Mouse (Mus musculus) megakaryocyte, embryonic 14.5 days (primary cell): ENCODE results near the gene Bcas3.

Source experiments
- FLI1 ChIP-seq: IDR thresholded peaks from 2 replicates; pipeline ENCODE4 v1.6.1; 2012; ENCODE audit warnings: low read length, inconsistent platforms, mixed read lengths
- GATA1 ChIP-seq: IDR thresholded peaks from 3 replicates; pipeline ENCODE4 v1.6.1; 2012; ENCODE audit warnings: mixed read lengths, low read length, inconsistent platforms, borderline replicate concordance

DNA sequence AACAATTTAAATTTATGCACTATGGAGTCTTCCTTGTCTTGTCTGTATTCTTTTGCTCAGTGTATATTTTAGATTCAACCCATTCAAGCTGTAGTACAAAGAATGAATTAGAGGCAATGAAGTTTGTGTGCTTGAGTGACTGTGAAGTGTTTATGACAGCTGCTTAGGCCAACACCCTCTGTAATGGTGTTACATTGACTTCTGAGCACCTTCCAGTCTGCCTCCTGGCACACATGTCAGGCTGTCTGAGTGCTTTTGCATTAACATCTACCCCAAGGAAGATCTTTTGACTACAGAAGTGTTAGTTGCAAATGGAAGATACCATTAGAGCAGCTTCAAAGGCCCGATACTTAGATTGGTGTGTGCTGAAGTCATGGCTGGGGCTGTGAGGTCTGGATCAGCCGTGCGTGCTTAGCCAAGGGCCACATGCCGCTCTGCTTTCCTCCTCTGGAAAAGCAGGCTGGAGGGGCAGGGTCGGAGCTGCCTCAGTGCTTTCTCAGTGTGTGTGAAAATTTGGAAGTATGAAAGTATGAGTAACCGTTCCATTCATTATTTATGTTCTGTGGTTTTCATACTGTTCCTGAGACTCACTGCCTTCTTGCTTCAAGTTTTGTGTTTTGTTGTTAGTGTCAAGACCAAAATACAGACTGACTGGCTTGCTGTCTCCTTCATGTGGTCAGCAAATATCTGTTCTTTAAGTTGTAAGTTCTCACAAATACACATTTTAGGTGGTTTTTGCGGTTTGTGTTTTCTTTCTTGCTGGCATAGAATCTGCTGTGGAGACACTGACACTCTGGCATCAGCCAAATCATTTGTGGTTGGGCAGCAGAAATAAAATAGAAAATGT is 31.2 kb downstream of the Bcas3 start:
- no peak for TF ChIP-seq GATA1
- no peak for TF ChIP-seq FLI1
